Mouse (Mus musculus): Measurements from ENCODE around the gene Lrrc42. TPM values are rescaled to one million over a fixed set of nuclear protein-coding genes. Genes with fewer than 3 reads are reported as not detected.

Gene Lrrc42
- total RNA-seq (2023): 10 to 100 TPM; 16.9 to 17.0 TPM

DNA sequence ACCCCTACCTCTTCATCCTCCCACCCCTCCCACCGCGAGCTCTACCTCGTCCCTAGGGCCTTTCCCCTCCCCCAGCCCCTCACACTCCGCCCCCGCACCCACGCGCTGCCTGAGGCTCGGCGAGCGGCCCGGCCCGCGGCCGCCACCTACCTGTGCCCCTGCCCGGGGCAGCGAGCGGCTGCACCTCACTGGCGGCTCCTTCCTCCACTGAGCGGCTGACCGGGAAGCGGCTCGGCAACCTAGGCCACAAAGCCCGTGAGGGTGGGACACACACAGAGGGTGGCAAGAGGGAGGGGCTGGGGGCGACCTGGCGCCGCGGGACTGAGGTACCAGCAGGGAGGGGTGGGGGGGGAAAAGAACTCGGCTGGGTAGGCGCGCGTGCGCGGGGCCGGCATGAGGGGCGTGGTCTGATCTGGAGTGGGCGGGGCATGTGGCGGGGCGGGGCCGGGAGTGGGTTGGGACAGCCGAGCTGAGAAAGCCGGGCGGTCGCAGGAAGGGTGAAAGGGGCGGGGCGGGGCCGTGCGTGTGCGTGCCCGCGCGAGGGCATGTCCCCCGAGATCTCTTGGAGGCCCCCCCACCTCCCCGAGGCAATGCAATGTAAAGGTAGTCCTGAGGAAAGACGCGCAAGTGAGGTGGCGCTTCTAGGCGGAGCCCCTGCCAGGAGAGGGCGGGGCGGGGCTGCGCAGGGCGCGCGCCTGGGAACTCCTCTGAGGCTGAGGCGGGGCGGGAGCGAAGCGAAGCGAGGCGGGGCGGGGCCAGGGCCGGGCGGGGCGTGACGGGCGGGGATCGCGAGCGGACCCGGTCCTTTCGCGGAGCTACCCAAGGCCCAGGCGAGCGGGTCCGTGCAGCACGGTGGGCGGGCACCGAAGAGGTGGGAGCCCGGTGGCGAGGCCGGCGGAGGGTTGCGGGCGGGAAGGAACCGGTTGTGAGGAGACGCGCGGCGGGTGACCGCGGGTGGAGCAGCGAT is at the start of gene Lrrc42, which contains the start of gene Hspb11:
TSS of gene Lrrc42 (minus strand) at position 408 of the 967 bp plus-strand sequence.
TSS of gene Hspb11 (plus strand) at position 469 of the 967 bp plus-strand sequence.

DNA sequence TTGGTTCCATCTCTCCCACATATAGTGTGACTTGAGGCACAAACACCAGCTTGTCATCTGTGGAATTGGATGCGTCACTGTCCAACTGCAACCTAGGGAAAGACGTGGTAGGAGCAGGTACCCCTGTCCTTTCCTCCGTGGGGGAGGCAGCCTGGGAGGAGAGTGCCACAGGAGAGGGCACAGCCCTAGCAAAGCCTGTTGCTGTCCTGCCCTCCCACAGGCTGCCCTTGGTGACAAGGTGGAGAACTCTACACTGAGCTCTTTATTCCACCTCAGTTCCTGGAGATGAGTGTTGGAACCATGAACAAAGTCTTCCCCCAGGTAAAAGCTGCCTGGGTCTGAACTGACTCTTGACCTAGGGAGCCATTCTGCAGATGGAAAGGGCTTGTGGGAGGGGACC is 44.5 kb downstream of the Lrrc42 start, which contains the start of gene Ldlrad1:
TSS of gene Ldlrad1 (plus strand) at position 301 of the 400 bp plus-strand sequence.

Other genes with a start within 250 kb of the Lrrc42 start
- 10 to 100 TPM; 37.5 to 40.3 TPM for gene Mrpl37, start 186.7 kb downstream of the Lrrc42 start, total RNA-seq (2023)
- 1 to 10 TPM; 6.3 to 6.4 TPM for gene Cyb5rl, start 186.5 kb downstream of the Lrrc42 start, total RNA-seq (2023)
- not detected for gene Cdcp2, start 156.6 kb downstream of the Lrrc42 start, total RNA-seq (2023)
- 100 to 1,000 TPM; 146 to 157 TPM for gene Tmem59, start 75.1 kb downstream of the Lrrc42 start, total RNA-seq (2023)
- gene Tceanc2, start 74.4 kb downstream of the Lrrc42 start, total RNA-seq (2023): 10 to 100 TPM; 50.4 to 50.5 TPM
- gene Ldlrad1, start 44.4 kb downstream of the Lrrc42 start, total RNA-seq (2023): not detected
- gene Hspb11, start 61 bp upstream of the Lrrc42 start, total RNA-seq (2023): 10 to 100 TPM; 14.1 to 15.1 TPM
- gene Dio1, start 53.6 kb upstream of the Lrrc42 start, total RNA-seq (2023): not detected
- gene Yipf1, start 60.8 kb upstream of the Lrrc42 start, total RNA-seq (2023): 10 to 100 TPM; 54.2 to 55.0 TPM
- 1 to 10 TPM; 3.0 to 4.4 TPM for gene Ndc1, start 114.3 kb upstream of the Lrrc42 start, total RNA-seq (2023)
- gene Glis1, start 181.1 kb upstream of the Lrrc42 start, total RNA-seq (2023): 1 to 10 TPM in 1 of 2 experiments, under 1 TPM in 1; 0.43 to 1.6 TPM

All from monocyte, adult 59 days (primary cell).